Mouse (Mus musculus): Measurements from ENCODE around the gene Mast4.

DNA sequence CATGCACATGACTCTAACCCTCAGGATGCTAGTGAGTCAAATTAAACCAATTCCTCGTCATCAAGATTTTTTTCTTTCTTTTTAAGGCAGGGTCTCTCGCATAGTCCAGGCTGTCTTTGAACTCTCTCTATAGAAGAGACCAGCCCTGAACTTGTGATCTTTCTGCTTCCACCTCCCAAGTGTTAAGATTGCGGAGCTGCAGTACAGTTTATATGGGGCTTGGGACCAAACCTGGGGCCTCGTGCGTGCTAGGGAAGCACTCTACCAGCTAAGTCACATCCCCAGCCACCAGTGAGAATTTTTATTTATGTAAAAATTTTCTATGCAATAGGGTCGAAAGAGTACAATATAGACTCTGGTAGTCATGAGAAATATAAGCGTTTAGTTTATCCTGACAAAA is 343.1 kb downstream of the Mast4 start:
- TF ChIP-seq USF1 (IDR thresholded peaks at IDR 0.05; ENCODE audit: low read depth, low read length) (no peak), CTCF (conservative IDR thresholded peaks at IDR 0.05 in 1 of 2, IDR thresholded peaks at IDR 0.05 in 1 of 2; ENCODE audit: low read depth in 2 of 2, low read length in 2 of 2) (no peak), POLR2A (IDR thresholded peaks at IDR 0.05; ENCODE audit: low read depth, low read length) (no peak), GABPA (IDR thresholded peaks at IDR 0.05; ENCODE audit: insufficient replicate concordance, low read depth, low read length) (no peak), TCF12 (IDR thresholded peaks at IDR 0.05; ENCODE audit: low read depth, low read length) (no peak), EP300 (IDR thresholded peaks at IDR 0.05; ENCODE audit: low read length) (no peak), MEF2A (IDR thresholded peaks at IDR 0.05; ENCODE audit: borderline replicate concordance, low read depth, low read length) (no peak), KAT2A (IDR thresholded peaks at IDR 0.05; ENCODE audit: insufficient replicate concordance, low read length) (no peak), HCFC1 (IDR thresholded peaks at IDR 0.05; ENCODE audit: low read depth, low read length) (no peak), ZMIZ1 (IDR thresholded peaks at IDR 0.05; ENCODE audit: low read depth, low read length) (no peak), POLR2AphosphoS2 (IDR thresholded peaks at IDR 0.05; ENCODE audit: low read depth, low read length) (no peak), SIN3A (IDR thresholded peaks at IDR 0.05; ENCODE audit: low read length) (no peak), MAFK (IDR thresholded peaks at IDR 0.05; ENCODE audit: insufficient replicate concordance, low read length) (no peak)

Data from CH12.LX (cell line).